Mouse (Mus musculus): ENCODE measurements around the gene Cds1.
"Not testable (repeated sequence)": the region's sequence is repeated elsewhere in the genome, so short reads cannot be mapped to it uniquely, and the experiment has no call there.

Cds1 gene

GRCm38 (mm10) chr5:101832042-101832441, 67.1 kb downstream of the Cds1 start:
- no peak for DNase-seq

- DNase-seq, result no peak
Measured at GRCm38 (mm10) chr5:101832991-101833390, 68.1 kb downstream of the Cds1 start.

- no peak for DNase-seq
Measured at GRCm38 (mm10) chr5:101833875-101834274, 68.9 kb downstream of the Cds1 start.

GRCm38 (mm10) chr5:101836221-101836620, 71.3 kb downstream of the Cds1 start:
- no peak for DNase-seq

- DNase-seq, result not testable (repeated sequence)
Measured at GRCm38 (mm10) chr5:101837605-101838004, 72.7 kb downstream of the Cds1 start.

- no peak for DNase-seq
Measured at GRCm38 (mm10) chr5:101840476-101840875, 75.5 kb downstream of the Cds1 start.

- DNase-seq, result no peak
Measured at GRCm38 (mm10) chr5:101845011-101845410, 80.1 kb downstream of the Cds1 start.

- DNase-seq, result no peak
Measured at GRCm38 (mm10) chr5:101845930-101846329, 81.0 kb downstream of the Cds1 start.

GRCm38 (mm10) chr5:101847323-101847722, 82.4 kb downstream of the Cds1 start:
- DNase-seq, result no peak

- DNase-seq, result no peak
Measured at GRCm38 (mm10) chr5:101847762-101848161, 82.8 kb downstream of the Cds1 start.

- no peak for DNase-seq
Measured at GRCm38 (mm10) chr5:101851133-101851532, 86.2 kb downstream of the Cds1 start.

- no peak for DNase-seq
Measured at GRCm38 (mm10) chr5:101852116-101852680, 87.3 kb downstream of the Cds1 start.

- peak; percentile 34 to 65 for DNase-seq
Measured at GRCm38 (mm10) chr5:101854100-101854499, 89.2 kb downstream of the Cds1 start.

GRCm38 (mm10) chr5:101854667-101855066, 89.7 kb downstream of the Cds1 start:
- DNase-seq, result peak; percentile 41 to 46

- DNase-seq, result peak; percentile 36 to 62
Measured at GRCm38 (mm10) chr5:101855475-101855874, 90.5 kb downstream of the Cds1 start.

GRCm38 (mm10) chr5:101858891-101859436, 94.0 kb downstream of the Cds1 start:
- no peak for DNase-seq

- DNase-seq, result no peak
Measured at GRCm38 (mm10) chr5:101861786-101862571, 97.0 kb downstream of the Cds1 start.

- no peak for DNase-seq
Measured at GRCm38 (mm10) chr5:101862651-101863050, 97.7 kb downstream of the Cds1 start.

- no peak for DNase-seq
Measured at GRCm38 (mm10) chr5:101863946-101864345, 99.0 kb downstream of the Cds1 start.

GRCm38 (mm10) chr5:101866722-101867121, 101.8 kb downstream of the Cds1 start:
- no peak for DNase-seq
